Mouse (Mus musculus): Measurements from ENCODE around the gene Bmyc. TPM values are rescaled to one million over a fixed set of nuclear protein-coding genes. Genes with fewer than 3 reads are reported as not detected.

The Bmyc gene
- 115 TPM in 2 replicates for polyA plus RNA-seq (2015; fragmentation: Nextera tagmentation; extraction: Ambion mirVana)

GRCm38 (mm10) chr2:25706643-25707481, at the start of gene Bmyc:
TSS of gene Bmyc (plus strand) at chr2:25706739.
- Histone ChIP-seq H3K27me3 (no peaks in the 10 kb centered on the region), H3K27ac (replicated peaks) (peak within 1 kb of the TSS; percentile 87), H3K4me2 (replicated peaks) (peak within 1 kb of the TSS; percentile 64), H3K9me3 (no peaks in the 10 kb centered on the region), H3K4me3 (peak within 1 kb of the TSS; percentile 79), H3K4me1 (peaks cover 25% of the 10 kb centered on the region), H3K36me3 (no peaks in the 10 kb centered on the region), H3K9ac (replicated peaks) (peak within 1 kb of the TSS; percentile 74)
- peak; percentile 97 for ATAC-seq (replicated peaks)
- WGBS: under 1% methylated on average over 78 of the region's 78 CpGs

GRCm38 (mm10) chr2:25657246-25657645, 49.3 kb upstream of the Bmyc start:
- no peak overlapping the region for H3K4me3 ChIP-seq
- no peaks in the 10 kb centered on the region for H3K9me3 ChIP-seq
- no peak for ATAC-seq (replicated peaks)
- no peaks in the 10 kb centered on the region for H3K27me3 ChIP-seq
- no peaks in the 10 kb centered on the region for H3K36me3 ChIP-seq
- 83% methylated on average over 4 of the region's 4 CpGs for WGBS
- H3K27ac ChIP-seq (replicated peaks): no peak overlapping the region
- no peak overlapping the region for H3K4me2 ChIP-seq (replicated peaks)
- H3K9ac ChIP-seq (replicated peaks): no peak overlapping the region
- H3K4me1 ChIP-seq: no peaks in the 10 kb centered on the region

- H3K36me3 ChIP-seq: no peaks in the 10 kb centered on the region
Observed at GRCm38 (mm10) chr2:25657652-25658051, 48.9 kb upstream of the Bmyc start, which contains the start of gene Lcn5. TSS of gene Lcn5 (plus strand) at chr2:25657952.

GRCm38 (mm10) chr2:25660279-25660678, 46.3 kb upstream of the Bmyc start:
- no peaks in the 10 kb centered on the region for H3K4me1 ChIP-seq
- no peak overlapping the region for H3K4me2 ChIP-seq (replicated peaks)
- H3K4me3 ChIP-seq: no peak overlapping the region
- H3K9me3 ChIP-seq: no peaks in the 10 kb centered on the region
- no peaks in the 10 kb centered on the region for H3K36me3 ChIP-seq
- H3K27ac ChIP-seq (replicated peaks): no peak overlapping the region
- no peaks in the 10 kb centered on the region for H3K27me3 ChIP-seq
- H3K9ac ChIP-seq (replicated peaks): no peak overlapping the region
- no peak for ATAC-seq (replicated peaks)
- WGBS: 95% methylated on average over 8 of the region's 8 CpGs

More at GRCm38 (mm10) chr2:25657652-25658051, 48.9 kb upstream of the Bmyc start, which contains the start of gene Lcn5:
- Histone ChIP-seq H3K27ac (replicated peaks) (no peak within 1 kb of the TSS), H3K9me3 (no peaks in the 10 kb centered on the region), H3K4me2 (replicated peaks) (no peak within 1 kb of the TSS), H3K4me1 (no peaks in the 10 kb centered on the region), H3K4me3 (no peak within 1 kb of the TSS), H3K9ac (replicated peaks) (no peak within 1 kb of the TSS), H3K27me3 (no peaks in the 10 kb centered on the region)
- ATAC-seq (replicated peaks): no peak

GRCm38 (mm10) chr2:25661245-25661970, 45.1 kb upstream of the Bmyc start:
- Histone ChIP-seq H3K9me3 (no peaks in the 10 kb centered on the region), H3K4me2 (replicated peaks) (no peak overlapping the region), H3K27me3 (no peaks in the 10 kb centered on the region), H3K36me3 (no peaks in the 10 kb centered on the region), H3K27ac (replicated peaks) (no peak overlapping the region), H3K9ac (replicated peaks) (no peak overlapping the region), H3K4me1 (no peaks in the 10 kb centered on the region), H3K4me3 (no peak overlapping the region)
- ATAC-seq (replicated peaks): no peak
- WGBS: 81% methylated on average over 6 of the region's 6 CpGs

DNA sequence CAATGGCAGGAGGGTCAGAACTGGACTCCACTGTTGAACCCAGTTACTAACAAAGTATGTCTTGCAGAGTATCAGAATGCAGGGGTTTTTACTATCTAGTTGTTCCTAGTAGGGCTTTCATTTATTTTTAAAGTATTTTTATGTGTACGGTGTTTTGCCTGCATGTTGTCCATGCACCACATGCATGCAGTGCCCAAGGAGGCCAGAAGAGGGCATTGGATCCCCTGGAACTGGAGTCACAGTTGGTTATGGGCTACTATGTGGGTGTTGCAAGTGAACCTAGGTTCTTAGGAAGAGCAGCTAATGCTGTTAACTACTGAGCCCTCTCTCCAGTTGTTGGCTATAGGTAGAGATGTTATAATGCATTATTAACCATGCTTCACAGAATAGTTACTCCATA, 43.0 kb upstream of the Bmyc start:
- no peak overlapping the region for H3K4me2 ChIP-seq (replicated peaks)
- H3K9me3 ChIP-seq: no peaks in the 10 kb centered on the region
- no peak overlapping the region for H3K9ac ChIP-seq (replicated peaks)
- no peak for ATAC-seq (replicated peaks)
- no peak overlapping the region for H3K4me3 ChIP-seq
- no peaks in the 10 kb centered on the region for H3K4me1 ChIP-seq
- no peak overlapping the region for H3K27ac ChIP-seq (replicated peaks)
- H3K27me3 ChIP-seq: no peaks in the 10 kb centered on the region
- H3K36me3 ChIP-seq: no peaks in the 10 kb centered on the region
- 67% methylated on average over 1 of the region's 1 CpGs for WGBS

- no peak for ATAC-seq (replicated peaks)
- WGBS: 82% methylated on average over 5 of the region's 5 CpGs
Observed at GRCm38 (mm10) chr2:25664125-25664524, 42.4 kb upstream of the Bmyc start.

GRCm38 (mm10) chr2:25666516-25666915, 40.0 kb upstream of the Bmyc start:
- no peak for ATAC-seq (replicated peaks)
- Histone ChIP-seq H3K9me3 (no peaks in the 10 kb centered on the region), H3K4me1 (no peaks in the 10 kb centered on the region), H3K27me3 (no peaks in the 10 kb centered on the region), H3K4me2 (replicated peaks) (no peak overlapping the region), H3K36me3 (no peaks in the 10 kb centered on the region), H3K27ac (replicated peaks) (no peak overlapping the region), H3K4me3 (no peak overlapping the region), H3K9ac (replicated peaks) (no peak overlapping the region)
- WGBS: 63% methylated on average over 1 of the region's 1 CpGs

More at GRCm38 (mm10) chr2:25664125-25664524, 42.4 kb upstream of the Bmyc start:
- H3K4me3 ChIP-seq: no peak overlapping the region
- H3K27ac ChIP-seq (replicated peaks): no peak overlapping the region
- no peaks in the 10 kb centered on the region for H3K4me1 ChIP-seq
- H3K27me3 ChIP-seq: no peaks in the 10 kb centered on the region
- H3K4me2 ChIP-seq (replicated peaks): no peak overlapping the region
- H3K9me3 ChIP-seq: no peaks in the 10 kb centered on the region
- H3K9ac ChIP-seq (replicated peaks): no peak overlapping the region
- no peaks in the 10 kb centered on the region for H3K36me3 ChIP-seq

- no peak within 1 kb of the TSS for H3K9ac ChIP-seq (replicated peaks)
Observed at GRCm38 (mm10) chr2:25676486-25676885, 30.1 kb upstream of the Bmyc start, which contains the start of gene Lcn6. TSS of gene Lcn6 (plus strand) at chr2:25676786.

DNA sequence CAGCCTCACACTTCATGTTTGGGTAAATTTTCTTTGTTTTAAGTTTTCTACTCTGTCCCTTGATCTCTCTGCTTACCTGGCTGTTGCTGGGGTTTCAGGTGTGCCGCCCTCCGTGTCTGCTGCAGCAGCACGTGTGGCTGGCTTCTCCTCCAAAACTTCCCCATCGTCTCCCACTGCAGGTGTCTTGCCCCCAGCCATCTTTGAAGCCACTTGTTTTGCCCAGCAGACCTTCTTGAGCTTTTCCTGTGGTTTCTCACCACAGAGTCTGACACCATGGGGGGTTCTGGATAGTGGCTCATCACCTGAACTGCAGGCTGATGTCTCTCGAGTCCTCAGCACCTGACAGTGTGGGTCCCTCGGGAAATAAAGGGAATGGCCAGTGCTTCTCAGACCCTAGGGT, 27.0 kb upstream of the Bmyc start:
- no peak for ATAC-seq (replicated peaks)
- Histone ChIP-seq H3K9me3 (no peaks in the 10 kb centered on the region), H3K4me3 (no peak overlapping the region), H3K4me2 (replicated peaks) (no peak overlapping the region), H3K27me3 (no peaks in the 10 kb centered on the region), H3K27ac (replicated peaks) (no peak overlapping the region), H3K4me1 (no peaks in the 10 kb centered on the region), H3K9ac (replicated peaks) (no peak overlapping the region), H3K36me3 (no peaks in the 10 kb centered on the region)
- WGBS: 88% methylated on average over 6 of the region's 6 CpGs

More at GRCm38 (mm10) chr2:25676486-25676885, 30.1 kb upstream of the Bmyc start, which contains the start of gene Lcn6:
- no peak within 1 kb of the TSS for H3K27ac ChIP-seq (replicated peaks)
- no peaks in the 10 kb centered on the region for H3K27me3 ChIP-seq
- ATAC-seq (replicated peaks): no peak
- no peaks in the 10 kb centered on the region for H3K4me1 ChIP-seq
- H3K4me3 ChIP-seq: no peak within 1 kb of the TSS
- no peaks in the 10 kb centered on the region for H3K36me3 ChIP-seq
- 93% methylated on average over 3 of the region's 3 CpGs for WGBS
- no peak within 1 kb of the TSS for H3K4me2 ChIP-seq (replicated peaks)
- H3K9me3 ChIP-seq: no peaks in the 10 kb centered on the region

DNA sequence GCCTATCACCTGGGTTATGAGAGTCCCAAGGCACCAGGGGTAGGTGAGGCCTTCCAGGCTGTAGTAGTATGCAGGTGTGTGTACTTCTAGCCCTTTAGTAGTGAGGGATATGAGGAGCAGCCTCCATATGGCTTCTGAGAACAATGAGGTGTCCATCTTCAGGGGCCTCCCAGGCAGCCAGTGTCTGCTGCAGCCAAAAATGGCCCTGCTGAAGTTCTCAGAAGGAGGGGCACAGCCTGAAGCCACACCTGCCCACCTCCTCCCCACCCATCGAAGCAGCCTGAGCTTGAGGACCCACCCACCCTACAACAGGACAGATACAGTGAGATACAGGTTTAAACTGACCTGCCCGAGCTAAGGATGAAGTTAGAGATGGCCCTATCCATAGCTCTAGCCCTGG, 24.1 kb upstream of the Bmyc start, which contains the start of gene Lcn10:
Gene Lcn10, plus strand, starts transcription at position 301 of the 400 bp plus-strand sequence.
- Histone ChIP-seq H3K4me2 (replicated peaks) (no peak within 1 kb of the TSS), H3K9me3 (no peaks in the 10 kb centered on the region), H3K36me3 (no peaks in the 10 kb centered on the region), H3K27me3 (no peaks in the 10 kb centered on the region), H3K9ac (replicated peaks) (no peak within 1 kb of the TSS), H3K27ac (replicated peaks) (no peak within 1 kb of the TSS), H3K4me3 (no peak within 1 kb of the TSS), H3K4me1 (no peaks in the 10 kb centered on the region)
- WGBS: 66% methylated on average over 2 of the region's 2 CpGs
- ATAC-seq (replicated peaks): no peak

DNA sequence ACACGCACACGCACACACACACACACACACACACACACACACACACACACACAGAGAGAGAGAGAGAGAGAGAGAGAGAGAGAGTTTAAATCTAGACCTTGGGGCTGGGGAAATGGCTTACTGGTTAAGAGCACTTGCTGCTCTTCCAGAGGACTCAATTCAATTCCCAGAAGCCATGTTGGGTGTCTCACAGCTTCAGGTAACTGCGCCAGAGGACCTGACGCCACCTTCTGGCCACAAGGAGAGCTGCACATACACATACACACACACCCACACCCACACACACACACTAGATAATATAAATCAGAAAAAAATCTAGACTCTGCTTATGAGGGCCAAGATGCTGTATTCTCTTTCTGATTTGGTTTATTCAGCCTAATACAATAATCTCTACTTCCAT, 19.6 kb upstream of the Bmyc start:
- Histone ChIP-seq H3K4me3 (no peak overlapping the region), H3K9me3 (no peaks in the 10 kb centered on the region), H3K27me3 (no peaks in the 10 kb centered on the region), H3K27ac (replicated peaks) (no peak overlapping the region), H3K36me3 (no peaks in the 10 kb centered on the region), H3K9ac (replicated peaks) (no peak overlapping the region), H3K4me1 (no peaks in the 10 kb centered on the region), H3K4me2 (replicated peaks) (no peak overlapping the region)
- ATAC-seq (replicated peaks): no peak
- WGBS: 71% methylated on average over 4 of the region's 4 CpGs

Measured in forebrain, embryonic 15.5 days (tissue).